Mouse (Mus musculus) left cerebral cortex, adult 11 months (tissue): Measurements from ENCODE around the gene Palld.

ENCODE experiments used
- DNase-seq: peaks from one replicate; pipeline ENCODE4 v3.0.0; 2022; ENCODE audit warnings: low spot score

The Palld gene

DNA sequence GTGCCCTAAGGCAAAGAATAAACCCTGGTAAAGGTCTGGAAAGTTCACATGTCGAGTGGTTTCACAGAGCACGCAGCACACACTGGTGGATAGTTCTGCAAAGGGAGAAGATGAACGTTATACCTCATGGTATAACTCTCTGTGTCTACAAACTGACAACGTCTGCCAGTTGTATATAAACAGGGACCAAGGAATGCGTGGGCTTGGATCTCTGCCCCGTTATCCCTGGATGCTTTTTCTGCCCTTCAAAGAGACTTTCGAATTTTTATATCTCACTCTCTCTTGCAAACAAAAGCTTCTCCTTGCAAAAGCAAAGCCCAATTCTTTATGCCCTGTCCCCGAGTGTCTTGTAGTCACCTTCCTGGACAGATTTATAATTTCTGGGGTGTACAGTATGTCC is 319.9 kb downstream of the Palld start:
- DNase-seq: no peak

DNA sequence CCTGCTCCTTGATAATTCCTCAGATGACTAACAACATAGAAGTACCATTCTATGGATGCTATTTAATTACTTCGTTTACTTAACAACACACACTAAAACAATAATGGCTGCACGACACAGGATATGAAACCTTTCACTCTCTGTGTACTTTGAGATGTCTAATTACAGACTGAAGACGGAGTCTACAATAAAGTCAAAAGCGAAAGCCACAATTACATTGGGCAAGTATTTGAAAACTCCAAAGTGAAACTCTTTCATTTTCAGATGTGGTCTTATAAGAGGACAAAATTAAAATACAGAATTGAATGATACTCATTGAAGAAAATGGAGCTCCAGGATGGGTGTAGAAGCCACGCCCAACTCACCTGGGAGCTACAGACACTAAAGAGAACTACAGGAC is 321.2 kb downstream of the Palld start:
- no peak for DNase-seq

DNA sequence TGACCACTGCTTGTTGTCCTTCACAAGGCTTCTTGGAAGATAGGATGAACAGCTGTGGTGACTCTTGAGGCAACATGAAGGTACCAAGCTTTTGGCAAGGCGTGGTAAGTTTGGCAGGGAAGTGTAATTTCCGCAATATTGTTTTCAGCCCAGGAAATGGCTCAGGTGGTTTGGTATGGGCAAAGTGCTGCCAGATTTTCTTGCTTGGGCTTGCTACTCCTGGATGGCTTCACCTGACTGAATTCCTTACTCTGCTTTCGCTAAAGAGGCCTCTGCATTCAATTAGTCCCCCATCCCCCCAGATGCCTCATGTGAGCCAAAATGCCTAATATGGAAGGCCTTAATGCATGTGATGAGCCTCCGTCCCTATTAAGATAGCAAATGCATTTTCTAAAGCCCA is 322.7 kb downstream of the Palld start:
- DNase-seq: no peak

DNA sequence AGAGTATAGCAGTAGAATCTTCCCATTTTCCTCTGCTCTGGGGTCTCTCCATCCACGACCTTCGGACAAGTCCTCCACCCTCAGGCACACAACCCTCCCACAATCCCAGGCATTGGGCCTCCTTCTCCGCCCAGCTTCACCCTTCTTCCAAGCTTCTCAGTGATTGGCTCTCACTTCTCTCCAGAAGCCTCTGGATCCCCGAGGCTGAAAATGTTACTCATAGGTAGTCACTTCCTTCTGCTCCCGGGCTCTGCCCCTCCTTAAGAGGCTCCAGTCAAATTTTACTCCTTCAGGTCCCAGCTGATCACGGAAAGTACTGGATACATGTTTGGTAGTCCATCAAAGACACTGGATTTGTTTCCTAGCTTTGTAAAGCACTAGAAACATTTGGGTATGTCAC is 323.7 kb downstream of the Palld start:
- no peak for DNase-seq

DNA sequence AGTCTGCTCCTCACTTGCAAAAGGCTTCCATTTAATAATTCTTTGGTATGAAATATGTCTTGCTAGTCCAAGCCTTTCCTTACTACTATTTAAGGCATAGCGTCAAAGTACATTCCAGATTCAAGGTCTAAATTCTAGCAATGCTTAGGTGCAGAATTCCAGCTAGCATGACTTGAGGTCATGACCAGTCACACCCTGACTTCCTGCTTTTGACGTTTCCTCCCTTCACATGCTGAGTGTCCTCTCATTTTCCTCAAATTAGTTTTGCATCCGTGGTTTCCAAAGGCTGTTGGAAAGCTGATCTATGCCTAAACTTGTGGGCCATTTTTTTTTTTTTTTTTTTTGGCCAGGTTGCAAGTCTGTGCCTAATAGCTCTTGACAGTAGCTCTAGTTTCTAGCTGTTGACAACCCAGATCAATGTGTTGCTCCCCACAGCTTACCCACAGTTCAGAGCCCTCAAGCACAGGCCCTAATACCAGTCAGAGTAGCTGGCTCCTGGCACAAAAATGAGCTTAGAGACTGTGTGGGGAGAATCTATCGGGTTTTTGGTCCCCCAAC is 327.3 kb downstream of the Palld start:
- no peak for DNase-seq

GRCm38 (mm10) chr8:61574526-61574925 is 328.0 kb downstream of the Palld start:
- DNase-seq: no peak

DNA sequence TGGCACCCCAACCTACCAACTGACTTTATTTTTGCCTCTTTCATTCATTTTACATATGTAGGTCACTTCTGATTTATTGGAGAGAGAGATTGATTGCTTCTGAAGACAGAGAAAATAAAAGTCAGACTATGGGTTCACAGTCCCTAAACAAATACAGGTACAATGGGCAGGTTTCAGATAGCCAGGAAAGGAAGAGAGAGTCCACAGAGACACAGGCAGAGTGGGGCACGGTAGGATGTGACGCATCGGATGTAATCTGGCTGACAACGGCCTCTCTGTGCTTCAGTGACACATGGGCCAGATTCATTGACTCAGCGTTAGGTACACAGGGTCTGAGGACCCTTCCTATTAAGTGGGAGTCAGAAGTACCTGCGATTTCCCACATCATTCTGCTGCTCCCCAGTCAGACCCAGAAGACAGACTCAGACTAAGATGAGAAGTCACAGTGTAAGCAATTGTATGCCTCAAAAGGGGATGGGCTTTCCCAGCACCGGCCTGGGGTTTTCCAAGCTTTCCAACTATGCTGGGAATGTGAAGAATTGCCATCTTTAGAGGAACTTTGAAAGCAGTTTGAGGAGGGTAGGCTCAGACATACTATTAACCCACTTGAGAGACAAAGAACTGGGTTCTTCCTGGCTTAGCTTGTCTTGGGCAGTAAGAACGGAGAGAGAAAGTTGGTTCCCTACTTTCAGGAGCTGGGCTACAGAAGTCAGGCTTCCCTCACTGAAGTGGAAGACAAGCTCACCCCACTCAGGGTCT is 329.1 kb downstream of the Palld start:
- no peak for DNase-seq

- no peak for DNase-seq
Observed at GRCm38 (mm10) chr8:61572697-61573096, 329.8 kb downstream of the Palld start.

DNA sequence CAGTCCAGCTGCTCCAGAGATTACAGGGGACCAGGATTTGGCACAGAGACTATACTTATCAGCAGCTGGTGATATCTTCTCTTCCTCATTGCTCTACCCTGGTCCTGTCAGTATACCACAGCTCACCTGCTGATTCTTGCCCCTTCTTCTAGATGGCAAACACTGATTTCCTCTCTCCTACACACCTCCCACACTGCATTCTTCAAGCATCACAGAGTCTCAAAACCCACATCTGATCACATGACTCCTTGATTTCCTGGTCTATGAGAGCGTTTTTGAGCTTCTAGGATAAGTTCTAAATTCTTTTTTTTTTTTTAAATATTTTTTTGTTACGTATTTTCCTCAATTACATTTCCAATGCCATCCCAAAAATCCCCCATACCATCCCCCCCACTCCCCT is 331.9 kb downstream of the Palld start:
- no peak for DNase-seq

DNA sequence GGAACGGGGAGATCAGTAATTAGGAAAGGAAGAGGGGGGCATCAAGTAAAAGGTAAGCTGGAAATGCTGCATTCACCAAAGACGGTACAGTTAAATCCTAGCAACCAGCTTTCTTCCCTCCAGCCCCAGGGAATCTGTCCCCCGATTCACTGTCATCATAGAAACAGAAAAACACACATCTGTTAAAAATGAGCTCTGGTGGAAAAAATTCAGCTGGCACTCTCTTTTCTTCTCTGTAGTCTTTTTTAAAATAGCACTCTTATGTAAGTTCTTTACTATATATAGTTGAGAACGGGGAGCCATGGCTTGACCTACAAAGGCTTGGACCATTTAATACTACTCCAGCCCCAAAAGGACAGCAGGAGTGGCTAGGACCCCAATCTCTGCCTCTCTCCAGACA is 332.8 kb downstream of the Palld start:
- DNase-seq: peak; percentile 9

GRCm38 (mm10) chr8:61569211-61569610 is 333.3 kb downstream of the Palld start:
- DNase-seq: no peak

GRCm38 (mm10) chr8:61563378-61563777 is 339.1 kb downstream of the Palld start:
- DNase-seq: no peak

DNA sequence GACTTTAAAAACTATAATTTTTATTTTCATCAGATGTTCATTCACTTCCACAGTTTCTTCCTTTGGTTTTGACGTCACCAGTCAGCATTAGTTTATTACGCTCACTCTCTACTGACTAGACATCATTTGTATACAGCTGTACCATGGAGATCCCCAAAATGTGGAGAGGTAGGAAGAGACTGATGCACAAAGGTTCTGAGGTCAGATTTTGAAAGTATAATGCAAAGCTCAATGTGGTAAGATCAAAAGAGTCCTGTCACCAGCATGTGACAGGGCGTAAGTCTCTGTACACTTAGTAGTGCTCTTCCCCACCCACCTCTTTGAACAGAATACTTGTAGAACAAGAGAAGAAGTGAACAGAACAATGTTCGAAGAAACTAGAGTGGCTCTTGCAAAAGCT is 339.9 kb downstream of the Palld start:
- no peak for DNase-seq

- no peak for DNase-seq
Observed at GRCm38 (mm10) chr8:61561220-61561619, 341.3 kb downstream of the Palld start.

DNA sequence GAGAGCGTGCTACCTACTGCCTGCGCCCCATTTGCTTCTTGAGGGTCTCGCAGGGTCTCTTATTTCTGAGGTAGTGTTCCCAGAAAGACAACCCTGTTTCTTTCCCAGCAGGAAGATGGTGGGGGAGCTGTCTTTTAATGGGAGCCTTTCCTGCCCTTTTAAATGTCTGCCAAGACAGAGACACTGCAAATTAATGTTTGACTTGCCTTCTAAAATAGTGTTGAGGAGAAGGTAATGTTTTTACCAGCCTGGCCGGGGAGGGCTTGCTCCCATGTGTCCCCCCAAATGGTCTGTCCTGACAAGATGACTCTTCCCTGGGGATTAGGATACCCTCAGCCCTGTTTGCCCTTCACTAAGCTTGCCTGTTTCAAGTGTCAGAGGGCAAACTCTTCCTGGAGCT is 342.5 kb downstream of the Palld start:
- DNase-seq: no peak

- no peak for DNase-seq
Observed at GRCm38 (mm10) chr8:61559450-61559849, 343.0 kb downstream of the Palld start.

DNA sequence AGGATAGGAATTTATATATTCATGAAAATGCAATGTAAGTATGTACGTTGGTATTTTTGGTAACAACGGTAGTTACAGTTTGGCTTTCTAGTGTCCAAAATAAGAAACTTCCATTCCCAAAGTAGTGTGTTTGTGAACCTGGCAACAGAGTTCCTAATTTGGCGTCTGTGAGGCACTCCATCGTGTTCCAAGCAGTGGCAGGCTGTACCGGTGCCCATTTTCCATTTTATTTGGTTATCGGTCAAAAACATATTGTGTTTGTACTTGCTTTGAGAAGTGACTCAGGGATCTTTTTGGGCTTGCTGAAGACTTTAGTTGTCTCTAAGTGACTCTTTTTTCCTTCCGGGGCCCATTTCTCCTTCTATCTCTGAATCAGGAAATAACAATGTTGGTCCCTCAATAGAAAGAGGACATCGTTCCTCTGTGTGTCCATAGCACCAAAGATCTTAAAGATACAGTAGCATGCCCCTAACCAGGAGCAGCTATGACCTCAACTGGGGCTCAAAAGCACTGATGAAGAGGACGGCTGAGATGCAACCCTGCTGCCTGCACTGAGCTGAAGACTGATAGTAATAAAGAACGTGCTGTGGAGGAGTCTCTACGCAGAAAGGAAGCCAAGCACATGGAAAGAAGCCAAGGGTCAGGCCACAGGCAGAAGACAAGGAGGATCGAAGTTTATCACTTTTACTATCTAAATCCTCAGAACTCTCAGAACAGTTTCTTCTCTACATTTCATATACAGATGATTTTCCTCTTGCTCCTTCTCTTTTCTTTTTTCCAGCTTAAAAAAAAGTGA is 344.2 kb downstream of the Palld start:
- DNase-seq: no peak

GRCm38 (mm10) chr8:61557036-61557435 is 345.5 kb downstream of the Palld start:
- no peak for DNase-seq

- no peak for DNase-seq
Observed at GRCm38 (mm10) chr8:61556219-61556618, 346.3 kb downstream of the Palld start.

DNA sequence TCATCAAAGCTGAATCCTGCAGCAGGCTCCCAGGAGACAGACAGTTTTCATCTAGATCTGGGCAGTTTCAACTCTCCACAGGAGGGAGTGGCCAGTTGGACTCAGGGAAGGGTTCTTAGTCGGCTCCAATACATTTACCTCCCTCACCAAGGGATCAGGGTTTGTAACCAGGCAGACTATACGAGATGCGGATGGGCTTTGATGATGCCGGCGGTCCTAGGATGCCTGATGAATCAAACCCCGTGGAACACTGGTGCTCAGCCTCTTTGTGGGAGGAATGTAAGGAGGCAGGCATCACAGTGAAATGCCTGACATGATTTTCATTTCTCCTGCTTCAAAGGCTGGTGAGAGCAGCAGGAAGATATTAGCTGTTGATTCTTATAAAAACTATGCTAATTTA is 347.1 kb downstream of the Palld start:
- DNase-seq: no peak

- no peak for DNase-seq
Observed at GRCm38 (mm10) chr8:61552755-61553402, 349.6 kb downstream of the Palld start.

DNA sequence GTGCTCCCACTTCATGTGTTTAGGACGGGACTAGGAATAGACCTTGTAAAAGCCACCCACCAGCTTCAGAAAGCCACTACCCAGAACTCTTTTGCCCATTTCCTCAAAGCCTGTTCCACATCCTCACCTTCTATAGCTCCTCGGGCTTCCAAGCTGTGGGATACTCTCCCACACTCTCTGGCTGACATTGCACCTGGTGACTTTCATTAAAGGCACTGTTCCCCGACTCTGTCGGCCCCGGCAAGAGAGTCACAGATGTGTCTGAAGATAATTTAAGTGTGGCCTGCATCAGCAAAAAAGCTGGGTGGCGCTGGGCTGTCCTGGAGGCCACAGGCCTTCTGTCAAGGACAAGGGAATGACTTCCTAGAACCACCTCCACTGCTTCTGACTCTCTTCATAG is 350.3 kb downstream of the Palld start:
- DNase-seq: no peak
